Mouse (Mus musculus): Measurements from ENCODE around the gene Crybb1. TPM values are rescaled to one million over a fixed set of nuclear protein-coding genes. Genes with fewer than 3 reads are reported as not detected.

Gene Crybb1
- polyA plus RNA-seq, 1 experiment from 2014 or later, result 4.5 TPM

- ATAC-seq (ENCODE audit: borderline replicate concordance, extremely low read depth, low FRiP score, low TSS enrichment), result no peak
- WGBS, result 69% methylated on average over 4 of the region's 4 CpGs
- H3K4me1 ChIP-seq, result peaks cover 43% of the 10 kb centered on the region
These were observed 43.8 kb downstream of the Crybb1 start for GRCm38 (mm10) chr5:112299399-112299798.

GRCm38 (mm10) chr5:112300112-112300511, 44.5 kb downstream of the Crybb1 start:
- Histone ChIP-seq H3K9me3 (no peaks in the 10 kb centered on the region), H3K27me3 (no peaks in the 10 kb centered on the region), H3K9ac (no peak overlapping the region), H3K27ac (no peak overlapping the region), H3K36me3 (no peaks in the 10 kb centered on the region), H3K4me3 (no peak overlapping the region), H3K4me1 (peaks cover 38% of the 10 kb centered on the region), H3K4me2 (no peak overlapping the region)
- no peak for ATAC-seq (ENCODE audit: borderline replicate concordance, extremely low read depth, low FRiP score, low TSS enrichment)
- WGBS, result 79% methylated on average over 2 of the region's 2 CpGs

More at GRCm38 (mm10) chr5:112299399-112299798, 43.8 kb downstream of the Crybb1 start:
- Histone ChIP-seq H3K4me3 (no peak overlapping the region), H3K27ac (peak overlapping the region; percentile 63; the same call in 1 of the 2 replicates), H3K9ac (no peak overlapping the region), H3K9me3 (no peaks in the 10 kb centered on the region), H3K27me3 (no peaks in the 10 kb centered on the region), H3K4me2 (no peak overlapping the region), H3K36me3 (no peaks in the 10 kb centered on the region)

- H3K36me3 ChIP-seq, result no peaks in the 10 kb centered on the region
- no peak overlapping the region for H3K4me3 ChIP-seq
- H3K4me2 ChIP-seq, result no peak overlapping the region
- ATAC-seq (ENCODE audit: borderline replicate concordance, extremely low read depth, low FRiP score, low TSS enrichment), result no peak
- 77% methylated on average over 6 of the region's 6 CpGs for WGBS
- H3K9me3 ChIP-seq, result no peaks in the 10 kb centered on the region
- H3K27me3 ChIP-seq, result no peaks in the 10 kb centered on the region
- H3K9ac ChIP-seq, result no peak overlapping the region
- H3K27ac ChIP-seq, result no peak overlapping the region; the same call in 1 of the 2 replicates
- H3K4me1 ChIP-seq, result peaks cover 37% of the 10 kb centered on the region
These were observed 45.2 kb downstream of the Crybb1 start for GRCm38 (mm10) chr5:112300721-112301308.

GRCm38 (mm10) chr5:112301694-112302093, 46.1 kb downstream of the Crybb1 start:
- H3K9me3 ChIP-seq, result no peaks in the 10 kb centered on the region
- H3K36me3 ChIP-seq, result no peaks in the 10 kb centered on the region
- H3K4me2 ChIP-seq, result no peak overlapping the region
- no peak overlapping the region for H3K4me3 ChIP-seq
- peak overlapping the region; percentile 12; the same call in 1 of the 2 replicates for H3K27ac ChIP-seq
- ATAC-seq (ENCODE audit: borderline replicate concordance, extremely low read depth, low FRiP score, low TSS enrichment), result no peak
- H3K27me3 ChIP-seq, result no peaks in the 10 kb centered on the region
- H3K4me1 ChIP-seq, result peaks cover 29% of the 10 kb centered on the region
- no peak overlapping the region for H3K9ac ChIP-seq
- WGBS, result 77% methylated on average over 4 of the region's 4 CpGs

GRCm38 (mm10) chr5:112302310-112302709, 46.7 kb downstream of the Crybb1 start:
- Histone ChIP-seq H3K4me2 (no peak overlapping the region), H3K4me1 (peaks cover 24% of the 10 kb centered on the region; the same call in 1 of the 2 replicates), H3K9ac (no peak overlapping the region), H3K9me3 (no peaks in the 10 kb centered on the region), H3K4me3 (no peak overlapping the region), H3K27ac (peak overlapping the region; percentile 12; the same call in 1 of the 2 replicates), H3K27me3 (no peaks in the 10 kb centered on the region), H3K36me3 (no peaks in the 10 kb centered on the region; the same call in 1 of the 2 replicates)
- no peak for ATAC-seq (ENCODE audit: borderline replicate concordance, extremely low read depth, low FRiP score, low TSS enrichment)
- WGBS, result 60% methylated on average over 5 of the region's 5 CpGs

GRCm38 (mm10) chr5:112305842-112306241, 50.2 kb downstream of the Crybb1 start:
- no peaks in the 10 kb centered on the region for H3K9me3 ChIP-seq
- 70% methylated on average over 5 of the region's 5 CpGs for WGBS
- H3K4me2 ChIP-seq, result no peak overlapping the region
- no peak overlapping the region for H3K4me3 ChIP-seq
- peaks cover 28% of the 10 kb centered on the region for H3K36me3 ChIP-seq
- 0 out of 2 replicates have a peak, but pooled peaks cover 12% of the 10 kb centered on the region for H3K4me1 ChIP-seq
- H3K27ac ChIP-seq, result no peak overlapping the region
- ATAC-seq (ENCODE audit: borderline replicate concordance, extremely low read depth, low FRiP score, low TSS enrichment), result no peak
- no peaks in the 10 kb centered on the region for H3K27me3 ChIP-seq
- H3K9ac ChIP-seq, result no peak overlapping the region

GRCm38 (mm10) chr5:112313222-112313885, 57.7 kb downstream of the Crybb1 start:
- no peaks in the 10 kb centered on the region for H3K4me1 ChIP-seq
- no peak overlapping the region for H3K27ac ChIP-seq
- no peak overlapping the region for H3K4me3 ChIP-seq
- H3K9ac ChIP-seq, result no peak overlapping the region
- H3K4me2 ChIP-seq, result no peak overlapping the region
- no peak for ATAC-seq (ENCODE audit: borderline replicate concordance, extremely low read depth, low FRiP score, low TSS enrichment)
- no peaks in the 10 kb centered on the region for H3K9me3 ChIP-seq
- H3K27me3 ChIP-seq, result no peaks in the 10 kb centered on the region
- H3K36me3 ChIP-seq, result peaks cover 38% of the 10 kb centered on the region
- 65% methylated on average over 11 of the region's 11 CpGs for WGBS

GRCm38 (mm10) chr5:112316468-112316867, 60.9 kb downstream of the Crybb1 start:
- no peak overlapping the region for H3K4me2 ChIP-seq
- H3K4me3 ChIP-seq, result no peak overlapping the region
- peaks cover 15% of the 10 kb centered on the region for H3K36me3 ChIP-seq
- no peaks in the 10 kb centered on the region for H3K4me1 ChIP-seq
- 80% methylated on average over 5 of the region's 5 CpGs for WGBS
- no peak overlapping the region for H3K9ac ChIP-seq
- ATAC-seq (ENCODE audit: borderline replicate concordance, extremely low read depth, low FRiP score, low TSS enrichment), result no peak
- H3K27ac ChIP-seq, result peak overlapping the region; percentile 63; the same call in 1 of the 2 replicates
- no peaks in the 10 kb centered on the region for H3K9me3 ChIP-seq
- H3K27me3 ChIP-seq, result no peaks in the 10 kb centered on the region

- Histone ChIP-seq H3K27me3 (no peaks in the 10 kb centered on the region), H3K27ac (peak overlapping the region; percentile 63), H3K4me1 (no peaks in the 10 kb centered on the region), H3K9ac (no peak overlapping the region), H3K4me3 (no peak overlapping the region), H3K4me2 (no peak overlapping the region), H3K36me3 (peaks cover 15% of the 10 kb centered on the region), H3K9me3 (no peaks in the 10 kb centered on the region)
- ATAC-seq (ENCODE audit: borderline replicate concordance, extremely low read depth, low FRiP score, low TSS enrichment), result no peak
- WGBS, result 27% methylated on average over 5 of the region's 5 CpGs
These were observed 61.7 kb downstream of the Crybb1 start for GRCm38 (mm10) chr5:112317328-112317727.

Other genes with a start within 250 kb of the Crybb1 start
- gene Cryba4, start 3.3 kb upstream of the Crybb1 start, polyA plus RNA-seq (2015; fragmentation: Nextera tagmentation; extraction: Ambion mirVana), result 1.3 and 1.6 TPM in 2 replicates
- 55.8 and 61.0 TPM in 2 replicates for gene Tpst2, start 20.9 kb downstream of the Crybb1 start, polyA plus RNA-seq (2015; fragmentation: Nextera tagmentation; extraction: Ambion mirVana)
- gene Tfip11, start 70.5 kb downstream of the Crybb1 start, polyA plus RNA-seq (2015; fragmentation: Nextera tagmentation; extraction: Ambion mirVana), result 30.1 and 30.4 TPM in 2 replicates
- gene Srrd, start 87.2 kb downstream of the Crybb1 start, polyA plus RNA-seq (2015; fragmentation: Nextera tagmentation; extraction: Ambion mirVana), result 45.7 and 47.2 TPM in 2 replicates
- 26.3 and 31.1 TPM in 2 replicates for gene Hps4, start 87.3 kb downstream of the Crybb1 start, polyA plus RNA-seq (2015; fragmentation: Nextera tagmentation; extraction: Ambion mirVana)
- gene Gm6583, start 100.2 kb downstream of the Crybb1 start, polyA plus RNA-seq (2015; fragmentation: Nextera tagmentation; extraction: Ambion mirVana), result 0.10 and 0.23 TPM in 2 replicates
- 3.8 and 3.9 TPM in 2 replicates for gene Asphd2, start 139.1 kb downstream of the Crybb1 start, polyA plus RNA-seq (2015; fragmentation: Nextera tagmentation; extraction: Ambion mirVana)
- gene Gm6588, start 193.6 kb downstream of the Crybb1 start, polyA plus RNA-seq (2015; fragmentation: Nextera tagmentation; extraction: Ambion mirVana), result not detected in 2 replicates

Data from lung, embryonic 15.5 days (tissue).